Mouse (Mus musculus) lung, embryonic 15.5 days (tissue): ENCODE data around the gene Baat. TPM values are rescaled to one million over a fixed set of nuclear protein-coding genes. Genes with fewer than 3 reads are reported as not detected.
"Not testable (repeated sequence)": the region's sequence is repeated elsewhere in the genome, so short reads cannot be mapped to it uniquely, and the experiment has no call there.

Source experiments
- ATAC-seq: fragments of 200-750 bp; cut with Nextera tagmentation; 2 replicates; pipeline ENCODE4 v1.8.0; 2017; ENCODE audit warnings: moderate number of reproducible peaks, borderline replicate concordance; ENCODE audit not compliant: low FRiP score, low TSS enrichment; ENCODE audit errors: extremely low read depth
- H3K27ac ChIP-seq: fragments of 300-500 bp; sonication (generic); 2 replicates; pipeline ENCODE4 v1.5.1; 2015; ENCODE audit warnings: moderate library complexity, mild to moderate bottlenecking, inconsistent platforms
- H3K27me3 ChIP-seq: fragments of 300-500 bp; sonication (generic); 2 replicates; pipeline ENCODE4 v1.6.1; 2015; ENCODE audit warnings: inconsistent platforms
- H3K36me3 ChIP-seq: fragments of 300-500 bp; sonication (generic); 2 replicates; pipeline ENCODE4 v1.6.1; 2015; ENCODE audit warnings: inconsistent platforms
- H3K4me1 ChIP-seq: fragments of 300-500 bp; sonication (generic); 2 replicates; pipeline ENCODE4 v1.6.1; 2015; ENCODE audit warnings: inconsistent platforms
- H3K4me2 ChIP-seq: fragments of 300-500 bp; sonication (generic); 2 replicates; pipeline ENCODE4 v1.6.1; 2015; ENCODE audit warnings: inconsistent platforms, mild to moderate bottlenecking, moderate library complexity
- H3K4me3 ChIP-seq: fragments of 300-500 bp; sonication (generic); 2 replicates; pipeline ENCODE4 v1.5.1; 2015; ENCODE audit warnings: mild to moderate bottlenecking, inconsistent platforms
- H3K9ac ChIP-seq: fragments of 300-500 bp; sonication (generic); 2 replicates; pipeline ENCODE4 v1.6.1; 2015; ENCODE audit warnings: inconsistent platforms
- H3K9me3 ChIP-seq: fragments of 300-500 bp; sonication (generic); 2 replicates; pipeline ENCODE4 v1.6.1; 2016; ENCODE audit warnings: inconsistent platforms
- WGBS: fragments of 180-500 bp; shearing (Covaris S2); methylation state at CpG from one replicate; pipeline ENCODE4 v1.1.7; 2015; 5-methylcytosine and 5-hydroxymethylcytosine counted together
- polyA plus RNA-seq: library from polyadenylated mRNA; unstranded; fragments of >200 nt; fragmentation: Nextera tagmentation; extraction: Ambion mirVana; gene quantifications from 2 replicates; pipeline ENCODE4 v1.2.1, GENCODE M21; 2015

The Baat gene
- polyA plus RNA-seq, 1 experiment from 2014 or later = not detected

DNA sequence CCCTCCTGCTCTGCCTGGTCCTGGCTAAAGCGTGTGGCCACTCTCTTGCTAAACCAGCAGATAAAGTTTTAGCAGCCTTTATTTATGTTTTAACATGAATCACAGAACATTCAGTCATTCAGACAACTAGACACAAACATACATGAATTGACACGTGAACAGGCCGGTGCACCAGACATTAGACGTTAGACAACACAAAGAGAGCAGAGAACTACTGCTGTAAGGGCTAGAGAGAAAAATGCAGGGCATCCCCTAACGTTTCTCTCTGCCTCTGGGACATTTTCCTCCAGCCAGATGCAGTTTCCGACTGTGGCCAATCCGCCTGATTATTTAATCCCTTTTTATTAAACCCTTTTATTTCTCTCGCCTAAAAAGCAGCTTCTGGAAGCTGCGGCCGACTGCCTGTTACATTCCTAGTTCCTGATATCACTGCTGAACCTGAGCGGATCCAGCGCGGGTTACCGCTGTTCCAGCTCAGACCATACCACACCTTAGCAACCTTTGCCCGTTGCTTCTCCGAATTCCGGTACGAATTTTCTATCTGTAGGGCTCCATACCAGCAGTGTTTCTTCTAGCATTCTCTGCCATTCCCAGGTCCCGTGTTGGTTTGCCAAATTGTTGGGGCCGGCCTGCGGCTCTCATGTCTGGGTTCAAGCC lies 26.1 kb downstream of the Baat start:
- 11% methylated on average over 21 of the region's 21 CpGs for WGBS
- H3K27ac ChIP-seq = peak overlapping the region; percentile 61

DNA sequence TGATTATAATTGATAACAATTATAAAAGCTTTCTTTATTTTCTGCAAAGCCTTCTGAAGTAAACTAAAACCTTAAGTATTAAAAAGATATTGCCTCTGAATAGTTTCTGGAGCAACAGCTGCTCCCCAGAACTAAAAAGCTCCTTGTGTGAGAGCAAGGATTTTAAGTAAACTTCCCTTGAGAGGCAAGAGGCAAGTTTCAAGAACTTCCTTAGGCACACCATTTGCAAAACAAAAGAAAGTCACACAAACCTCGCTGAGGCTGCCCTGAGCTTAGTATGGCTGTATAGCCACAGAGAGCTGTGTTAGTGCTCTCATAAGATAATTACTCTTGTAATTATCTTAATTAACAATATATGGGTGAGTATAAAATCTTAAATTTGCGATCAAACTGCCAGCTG lies 27.3 kb downstream of the Baat start:
- not testable (repeated sequence) for ATAC-seq, H3K4me1 ChIP-seq, H3K27ac ChIP-seq, H3K9me3 ChIP-seq, H3K27me3 ChIP-seq, H3K4me2 ChIP-seq, H3K9ac ChIP-seq, H3K4me3 ChIP-seq, H3K36me3 ChIP-seq
- WGBS = 28% methylated on average over 2 of the region's 2 CpGs

More for the DNA sequence above, 26.1 kb downstream of the Baat start:
- ATAC-seq = no peak
- Histone ChIP-seq H3K27me3 (no peaks in the 10 kb centered on the region), H3K4me3 (peak overlapping the region; percentile 28), H3K4me2 (peak overlapping the region; percentile 49), H3K4me1 (0 out of 2 replicates have a peak, but pooled peaks cover 7% of the 10 kb centered on the region), H3K9ac (0 out of 2 replicates have a peak overlapping the region, but pooled peaks have one; percentile 16), H3K36me3 (no peaks in the 10 kb centered on the region), H3K9me3 (no peaks in the 10 kb centered on the region)

DNA sequence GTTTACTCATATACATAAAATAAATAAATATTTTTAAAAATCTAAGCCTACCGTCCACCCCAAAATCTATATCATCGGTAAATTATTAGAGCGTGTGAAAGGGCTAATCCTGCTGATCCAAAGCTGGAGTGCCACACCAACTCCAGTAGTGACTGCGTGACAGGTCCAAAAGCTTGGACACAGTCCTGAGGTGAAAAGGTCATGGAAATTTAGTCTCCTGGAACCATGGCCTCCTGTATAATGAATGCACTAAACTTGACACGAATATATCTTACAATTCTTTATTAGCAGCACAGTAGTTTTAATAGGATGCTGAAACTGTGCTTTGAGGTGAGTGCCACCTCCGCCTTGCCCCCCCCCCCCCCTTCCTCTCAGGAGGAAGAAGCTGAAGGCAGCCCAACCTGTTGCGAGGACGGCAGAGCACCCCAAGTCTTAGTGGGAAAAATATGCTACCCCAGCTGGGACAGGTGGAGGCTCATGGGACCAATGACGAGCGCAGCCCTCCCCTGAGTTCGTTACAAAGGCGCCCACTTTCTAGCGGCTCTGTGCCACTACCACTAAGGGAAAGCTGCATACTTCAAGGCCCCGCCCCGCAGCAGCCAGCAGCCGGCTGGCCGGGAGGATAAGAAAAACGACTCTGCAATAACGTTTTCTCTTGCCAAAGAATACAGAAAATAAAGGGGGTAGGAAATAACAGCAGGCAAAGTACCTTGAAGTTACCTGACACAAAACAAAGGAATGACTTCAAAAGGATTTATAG lies 28.1 kb downstream of the Baat start:
- peak; percentile 59; the same call in 1 of the 2 replicates for ATAC-seq
- Histone ChIP-seq H3K27ac (0 out of 2 replicates have a peak overlapping the region, but pooled peaks have one; percentile 10), H3K4me3 (peak overlapping the region; percentile 23; the same call in 1 of the 2 replicates), H3K4me1 (0 out of 2 replicates have a peak, but pooled peaks cover 7% of the 10 kb centered on the region), H3K9me3 (no peaks in the 10 kb centered on the region), H3K27me3 (no peaks in the 10 kb centered on the region), H3K36me3 (no peaks in the 10 kb centered on the region), H3K4me2 (peak overlapping the region; percentile 53), H3K9ac (no peak overlapping the region)
- WGBS = 15% methylated on average over 19 of the region's 19 CpGs

DNA sequence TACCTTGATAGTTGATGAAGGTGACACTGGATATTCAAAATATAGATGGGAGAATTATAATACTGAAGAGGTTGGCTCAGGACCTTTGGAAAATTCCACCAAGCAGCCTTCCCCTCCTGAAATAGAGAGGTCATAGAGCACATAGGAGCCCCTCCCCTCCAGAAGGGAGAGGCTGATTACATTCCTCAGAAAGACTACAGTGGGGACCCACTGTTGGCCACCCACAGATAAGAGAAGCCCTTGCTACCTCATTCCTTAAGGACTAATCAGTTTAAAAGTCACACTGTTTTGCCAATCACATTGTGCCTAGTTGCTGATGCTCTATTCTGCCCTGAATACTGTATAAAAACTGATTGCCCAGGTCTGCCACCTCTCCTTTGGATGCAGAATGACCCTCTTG lies 31.8 kb downstream of the Baat start:
- H3K4me3 ChIP-seq = no peak overlapping the region
- no peak overlapping the region for H3K9ac ChIP-seq
- H3K4me1 ChIP-seq = 0 out of 2 replicates have a peak, but pooled peaks cover 7% of the 10 kb centered on the region
- no peak overlapping the region for H3K4me2 ChIP-seq
- H3K27me3 ChIP-seq = no peaks in the 10 kb centered on the region
- H3K27ac ChIP-seq = no peak overlapping the region
- no peaks in the 10 kb centered on the region for H3K9me3 ChIP-seq
- no peaks in the 10 kb centered on the region for H3K36me3 ChIP-seq
- no peak for ATAC-seq

DNA sequence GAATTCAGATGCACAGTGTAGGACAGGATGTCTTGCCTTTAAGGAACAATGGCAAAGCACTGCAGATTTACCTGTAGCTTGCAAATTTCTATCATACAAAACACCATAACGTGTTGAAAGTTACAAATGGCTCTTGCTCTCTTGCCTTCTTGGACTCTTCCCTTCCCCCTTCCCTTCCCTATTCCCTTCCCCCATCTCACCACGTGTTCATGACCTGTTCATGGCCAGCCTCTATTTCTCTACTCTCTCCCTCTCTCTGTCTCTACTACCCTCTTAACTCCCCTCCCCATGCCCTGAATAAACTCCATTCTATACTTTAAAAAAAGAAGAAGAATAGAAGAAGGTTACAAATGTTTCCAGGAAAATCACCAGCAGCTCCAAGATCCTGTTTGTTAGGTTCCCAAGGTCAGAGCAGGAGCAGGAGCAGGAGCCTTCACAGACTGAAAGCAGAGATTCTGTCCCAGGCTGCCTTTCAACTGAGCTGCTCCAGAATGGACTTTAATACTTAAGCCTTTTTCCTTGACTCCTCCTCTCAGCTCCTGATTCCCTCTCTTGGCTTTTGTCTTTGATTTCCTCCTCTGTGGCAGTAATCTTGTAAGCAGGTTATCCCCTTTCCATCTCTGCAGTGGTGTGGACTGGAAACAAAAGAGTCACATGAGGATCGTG lies 32.8 kb downstream of the Baat start, which contains the start of gene Acnat1:
Gene Acnat1, minus strand, starts transcription at position 478 of the 666 bp plus-strand sequence.
- Histone ChIP-seq H3K27ac (no peak within 1 kb of the TSS), H3K4me1 (0 out of 2 replicates have a peak, but pooled peaks cover 6% of the 10 kb centered on the region), H3K9ac (no peak within 1 kb of the TSS), H3K4me2 (no peak within 1 kb of the TSS), H3K36me3 (no peaks in the 10 kb centered on the region), H3K4me3 (no peak within 1 kb of the TSS), H3K9me3 (no peaks in the 10 kb centered on the region), H3K27me3 (no peaks in the 10 kb centered on the region)
- ATAC-seq = no peak
- WGBS = 44% methylated on average over 3 of the region's 3 CpGs

DNA sequence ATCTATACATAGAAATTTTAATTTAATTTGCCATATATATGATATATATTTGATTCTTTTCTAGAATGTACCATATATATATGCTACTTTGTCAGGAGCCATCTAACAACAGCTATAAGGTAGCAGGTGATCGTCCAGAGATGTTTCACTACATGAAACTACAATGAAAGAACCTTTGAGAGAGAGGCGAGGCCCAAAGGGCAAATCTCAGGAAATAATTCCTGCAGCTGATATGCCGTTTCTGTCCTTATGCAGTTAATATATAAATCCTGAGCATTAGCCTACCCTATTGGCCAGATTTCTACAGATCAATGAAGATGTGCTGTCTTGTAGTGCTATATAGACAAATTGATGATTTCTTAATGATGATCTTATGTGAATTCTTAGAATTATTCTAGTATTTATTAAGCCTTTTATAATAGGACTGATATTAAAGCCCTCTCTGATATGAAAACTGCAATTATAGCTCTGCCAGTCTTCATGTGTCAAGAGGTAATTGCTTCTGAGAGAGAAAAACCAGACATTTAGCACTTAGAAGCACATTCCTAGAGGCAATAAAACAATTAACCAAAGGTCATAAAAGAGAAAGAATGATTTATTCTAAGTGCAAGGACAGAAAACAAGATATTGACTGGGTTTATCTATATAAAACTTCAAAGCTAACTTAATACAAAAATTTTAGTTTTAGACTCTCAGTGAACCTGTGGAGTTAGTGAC lies 36.8 kb downstream of the Baat start:
- no peaks in the 10 kb centered on the region for H3K36me3 ChIP-seq
- no peak overlapping the region for H3K4me3 ChIP-seq
- H3K27me3 ChIP-seq = no peaks in the 10 kb centered on the region
- H3K4me1 ChIP-seq = no peaks in the 10 kb centered on the region
- H3K4me2 ChIP-seq = no peak overlapping the region
- H3K27ac ChIP-seq = no peak overlapping the region
- H3K9me3 ChIP-seq = no peaks in the 10 kb centered on the region
- ATAC-seq = no peak
- no peak overlapping the region for H3K9ac ChIP-seq
- WGBS = 78% methylated on average over 3 of the region's 3 CpGs

DNA sequence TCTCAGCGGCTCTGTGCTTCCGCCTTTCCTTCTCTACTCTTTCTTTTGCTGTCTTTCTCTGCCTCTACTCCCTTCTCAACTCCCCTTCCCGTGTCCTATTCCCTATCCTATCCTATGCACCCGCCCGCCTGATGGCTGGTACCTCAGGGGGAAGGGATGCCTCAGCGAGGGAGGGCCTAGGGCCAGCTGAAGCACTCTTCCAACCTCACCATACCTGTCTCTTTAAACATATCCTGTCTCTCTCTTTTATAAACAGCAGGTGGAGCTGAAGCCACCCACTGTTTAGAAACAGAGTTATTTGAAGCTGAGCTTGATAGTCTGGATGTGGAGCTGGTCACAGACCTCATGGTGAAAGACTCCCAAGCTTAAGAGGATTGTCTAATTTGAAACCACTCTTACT lies 39.0 kb downstream of the Baat start:
- 88% methylated on average over 6 of the region's 6 CpGs for whole genome bisulfite sequencing

DNA sequence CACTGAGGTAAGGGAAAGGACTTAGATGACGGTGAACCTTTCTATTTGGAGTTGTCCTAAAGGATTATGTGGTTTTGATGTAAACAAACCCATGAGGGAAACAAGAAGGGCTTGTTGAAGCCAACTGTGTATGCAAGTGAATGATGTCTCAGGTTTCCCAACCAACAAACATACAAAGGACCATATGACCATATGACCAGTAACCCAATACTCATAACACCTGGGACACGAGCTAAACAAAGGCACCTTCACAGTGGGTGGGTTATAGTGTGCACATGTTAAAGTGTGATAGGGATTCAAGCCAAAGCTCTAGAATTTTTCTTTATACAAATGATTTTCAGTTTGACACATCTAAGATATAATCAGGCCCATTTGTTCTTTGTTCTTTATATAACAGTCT lies 50.2 kb downstream of the Baat start:
- no peaks in the 10 kb centered on the region for H3K36me3 ChIP-seq
- H3K9me3 ChIP-seq = no peaks in the 10 kb centered on the region
- no peak overlapping the region for H3K27ac ChIP-seq
- no peaks in the 10 kb centered on the region for H3K27me3 ChIP-seq
- no peak overlapping the region for H3K4me2 ChIP-seq
- 61% methylated on average over 2 of the region's 2 CpGs for WGBS
- no peak for ATAC-seq
- no peaks in the 10 kb centered on the region for H3K4me1 ChIP-seq
- H3K9ac ChIP-seq = no peak overlapping the region
- no peak overlapping the region for H3K4me3 ChIP-seq

More for the DNA sequence above, 39.0 kb downstream of the Baat start:
- Histone ChIP-seq H3K9ac (no peak overlapping the region), H3K27ac (no peak overlapping the region), H3K4me1 (no peaks in the 10 kb centered on the region), H3K4me3 (no peak overlapping the region), H3K27me3 (no peaks in the 10 kb centered on the region), H3K9me3 (no peaks in the 10 kb centered on the region), H3K36me3 (no peaks in the 10 kb centered on the region), H3K4me2 (no peak overlapping the region)
- no peak for ATAC-seq

DNA sequence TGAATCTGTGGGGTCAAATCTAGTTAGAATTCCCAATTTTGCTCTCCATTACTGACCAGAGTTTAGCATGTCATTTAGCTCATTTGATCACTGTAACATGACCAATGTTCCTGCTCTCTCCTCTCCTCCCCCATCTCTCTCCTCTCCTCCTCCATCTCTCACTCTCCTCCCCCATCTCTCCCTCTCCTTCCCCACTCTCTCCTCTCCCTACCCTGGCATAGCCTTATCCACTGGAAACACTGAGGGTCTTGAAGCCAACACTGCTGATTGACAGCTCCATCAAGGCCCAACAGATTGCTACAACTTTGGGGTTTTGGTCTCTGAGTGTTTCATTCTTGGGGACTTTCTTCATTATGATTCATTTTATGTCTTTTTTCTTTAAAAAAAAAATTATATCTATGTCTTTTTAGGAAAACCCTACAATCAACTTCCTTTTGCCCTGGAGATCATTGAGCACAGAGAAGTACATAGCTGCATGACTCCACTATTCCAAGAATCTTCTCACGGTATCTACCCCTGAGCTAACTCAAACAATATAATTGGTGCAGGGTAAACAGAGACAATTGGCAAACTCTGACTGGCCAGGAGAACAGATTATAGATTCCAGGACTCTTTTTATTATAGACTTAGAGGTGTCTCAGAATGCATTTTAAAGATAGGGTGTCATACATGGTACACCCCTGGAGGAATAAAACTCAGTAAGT lies 54.4 kb downstream of the Baat start:
- WGBS = 38% methylated on average over 1 of the region's 1 CpGs
- no peaks in the 10 kb centered on the region for H3K36me3 ChIP-seq
- H3K27me3 ChIP-seq = no peaks in the 10 kb centered on the region
- no peaks in the 10 kb centered on the region for H3K9me3 ChIP-seq
- no peak for ATAC-seq
- H3K27ac ChIP-seq = no peak overlapping the region
- H3K4me1 ChIP-seq = no peaks in the 10 kb centered on the region
- H3K4me2 ChIP-seq = no peak overlapping the region
- no peak overlapping the region for H3K9ac ChIP-seq
- H3K4me3 ChIP-seq = no peak overlapping the region

DNA sequence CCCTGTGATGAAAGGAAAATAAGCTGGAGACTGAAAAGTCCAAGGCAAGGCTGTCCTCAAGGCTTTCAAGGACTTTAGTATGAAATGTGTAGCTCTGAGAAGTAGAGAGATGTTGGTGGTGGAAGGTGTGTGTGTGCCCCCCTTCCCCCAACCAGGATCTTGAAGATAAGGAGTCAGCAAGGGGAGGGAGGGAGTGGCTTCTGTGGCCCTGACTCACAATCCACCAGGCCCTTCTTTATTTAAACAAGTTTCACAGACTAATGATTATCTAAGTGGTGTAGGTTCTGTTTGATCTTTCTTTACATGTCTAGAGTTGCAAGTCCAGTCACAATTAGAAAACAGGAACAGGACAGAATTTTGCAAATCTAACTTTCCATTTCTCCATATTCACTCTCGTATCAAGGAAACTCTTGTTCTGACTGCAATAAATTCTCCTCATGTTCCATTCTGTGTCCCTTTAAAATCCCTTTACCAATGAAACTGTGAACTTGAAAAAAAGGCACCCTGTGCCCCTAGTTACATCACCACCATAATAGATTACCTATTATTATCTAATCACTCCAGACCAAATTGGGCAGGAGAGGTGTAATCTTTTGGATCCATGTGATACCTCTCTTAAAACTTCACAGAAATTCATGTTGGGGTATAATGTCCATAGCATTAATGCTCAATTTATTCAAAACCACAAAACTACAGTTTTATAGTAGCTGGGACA lies 55.1 kb downstream of the Baat start:
- 45% methylated on average over 1 of the region's 1 CpGs for WGBS
- not testable (repeated sequence) for H3K4me3 ChIP-seq, ATAC-seq

More for the DNA sequence above, 55.1 kb downstream of the Baat start:
- H3K9me3 ChIP-seq, H3K9ac ChIP-seq, H3K4me1 ChIP-seq, H3K27me3 ChIP-seq, H3K4me2 ChIP-seq, H3K36me3 ChIP-seq, H3K27ac ChIP-seq: not testable (repeated sequence)
